21 mouse cellular contexts compared by ENCODE assay signal in the genomic region with DNA sequence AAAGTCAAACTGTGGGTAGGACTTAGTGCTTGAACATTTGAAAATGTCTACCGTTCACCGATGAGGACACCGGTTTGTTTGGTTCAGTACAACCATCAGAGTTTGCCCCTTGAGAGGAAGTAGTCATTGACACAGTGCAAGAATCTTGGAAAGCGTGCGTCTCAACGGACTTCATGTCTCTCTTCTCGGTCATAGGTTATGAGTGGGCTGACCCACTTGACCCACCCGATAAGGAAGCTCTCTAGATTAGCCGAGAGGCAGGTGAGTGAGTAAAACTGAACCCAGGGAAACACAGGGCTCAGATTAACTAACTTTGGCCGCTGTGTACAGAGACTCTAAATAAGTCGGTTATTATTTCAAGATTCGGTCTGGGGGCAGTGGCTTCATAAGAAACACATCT. TPM values are rescaled to one million over a fixed set of nuclear protein-coding genes. Genes with fewer than 3 reads are reported as not detected.
A peak's percentile ranks its signal among the peaks of the same experiment; 100 is the strongest.
DNase-seq lines count a peak whose midpoint lies in the region; ATAC-seq and TF ChIP-seq lines count a peak whose summit lies in the region.
"Had no signal": no experiment of that assay in that cellular context is flagged by ENCODE, and none has a peak within 500 bp of the region (broad histone marks: within the 10 kb centered on the region; RNA-seq: fewer than 3 reads in every experiment).

No protein-coding gene starts in this region.

- H3K27me3 ChIP-seq in forebrain, embryonic 13.5 days: no peaks in the 10 kb centered on the region
- no peaks in the 10 kb centered on the region for H3K27me3 ChIP-seq in forebrain, embryonic 12.5 days
- H3K27me3 ChIP-seq: embryonic facial prominence, embryonic 12.5 days; embryonic facial prominence, embryonic 15.5 days; hindbrain, embryonic 13.5 days; intestine, embryonic 15.5 days had no signal

- H3K4me3 ChIP-seq in forebrain, embryonic 13.5 days: no peak overlapping the region
- no peak overlapping the region for H3K4me3 ChIP-seq in forebrain, embryonic 12.5 days (replicated peaks)
- H3K4me3 ChIP-seq in lung, adult 2 months (replicated peaks; ENCODE audit: extremely low read depth, low read depth, low read length): no peak overlapping the region
- H3K4me3 ChIP-seq: embryonic facial prominence, embryonic 12.5 days; embryonic facial prominence, embryonic 15.5 days; gastrocnemius, adult 2 months; hindbrain, embryonic 13.5 days; intestine, embryonic 15.5 days had no signal

- no peak for TF ChIP-seq POLR2A in lung, adult 2 months (IDR thresholded peaks at IDR 0.05; ENCODE audit: borderline replicate concordance, extremely low read depth, low read depth, low read length)

- no peak overlapping the region; the same call in 1 of the 2 replicates for H3K27ac ChIP-seq in forebrain, embryonic 13.5 days
- no peak overlapping the region for H3K27ac ChIP-seq in forebrain, embryonic 12.5 days
- H3K27ac ChIP-seq: embryonic facial prominence, embryonic 12.5 days; embryonic facial prominence, embryonic 15.5 days; gastrocnemius, adult 2 months; hindbrain, embryonic 13.5 days; intestine, embryonic 15.5 days had no signal

- H3K9ac ChIP-seq in forebrain, embryonic 13.5 days: no peak overlapping the region
- H3K9ac ChIP-seq in forebrain, embryonic 12.5 days: no peak overlapping the region
- H3K9ac ChIP-seq: embryonic facial prominence, embryonic 12.5 days; embryonic facial prominence, embryonic 15.5 days; hindbrain, embryonic 13.5 days; intestine, embryonic 15.5 days had no signal

- H3K4me1 ChIP-seq in forebrain, embryonic 13.5 days: no peaks in the 10 kb centered on the region
- no peaks in the 10 kb centered on the region for H3K4me1 ChIP-seq in forebrain, embryonic 12.5 days
- no peaks in the 10 kb centered on the region for H3K4me1 ChIP-seq in lung, adult 2 months (ENCODE audit: control insufficient read depth, insufficient read depth, low read length)
- H3K4me1 ChIP-seq: embryonic facial prominence, embryonic 12.5 days; embryonic facial prominence, embryonic 15.5 days; hindbrain, embryonic 13.5 days; intestine, embryonic 15.5 days had no signal

- DNase-seq in lung, adult 18-20 months: peak; percentile 4 to 13
- no peak for DNase-seq in lung, adult 2 months
- peak; percentile 30 for DNase-seq in lung, postnatal 36 days
- no peak for DNase-seq in adrenal gland, adult 8-10 months
- DNase-seq: adrenal gland, postnatal 10 days; adrenal gland, postnatal 36 days; cerebellum, adult 18-20 months; cerebellum, adult 9-11 months; cerebellum, postnatal 25 days; gastrocnemius, adult 2 months; gastrocnemius, postnatal 14 days; heart, adult 11 months had no signal

- WGBS in forebrain, embryonic 13.5 days: 94% methylated on average over 12 of the region's 12 CpGs
- WGBS in forebrain, embryonic 12.5 days: 95% methylated on average over 12 of the region's 12 CpGs
- 65% methylated on average over 12 of the region's 12 CpGs for WGBS in lung, adult 2 months

- no peaks in the 10 kb centered on the region for H3K36me3 ChIP-seq in forebrain, embryonic 13.5 days (ENCODE audit: poor library complexity, severe bottlenecking)
- H3K36me3 ChIP-seq in forebrain, embryonic 12.5 days (replicated peaks): no peaks in the 10 kb centered on the region
- H3K36me3 ChIP-seq: embryonic facial prominence, embryonic 12.5 days; embryonic facial prominence, embryonic 15.5 days; hindbrain, embryonic 13.5 days; intestine, embryonic 15.5 days had no signal

- no peaks in the 10 kb centered on the region for H3K9me3 ChIP-seq in forebrain, embryonic 13.5 days (replicated peaks)
- H3K9me3 ChIP-seq in forebrain, embryonic 12.5 days: no peaks in the 10 kb centered on the region
- H3K9me3 ChIP-seq: embryonic facial prominence, embryonic 12.5 days; embryonic facial prominence, embryonic 15.5 days; hindbrain, embryonic 13.5 days; intestine, embryonic 15.5 days had no signal

- TF ChIP-seq CTCF in lung, adult 2 months (IDR thresholded peaks at IDR 0.05; ENCODE audit: insufficient read depth, low read length): no peak

- peak; percentile 24; the same call in 1 of the 2 replicates for ATAC-seq in forebrain, embryonic 13.5 days
- ATAC-seq in forebrain, embryonic 12.5 days (ENCODE audit: low FRiP score): no peak
- ATAC-seq: activated CD4-positive, CD25-positive, alpha-beta regulatory T cell, adult 4 months; hindbrain, embryonic 16.5 days; intestine, embryonic 15.5 days had no signal

- H3K4me2 ChIP-seq in forebrain, embryonic 13.5 days: no peak overlapping the region
- no peak overlapping the region for H3K4me2 ChIP-seq in forebrain, embryonic 12.5 days
- H3K4me2 ChIP-seq: embryonic facial prominence, embryonic 12.5 days; embryonic facial prominence, embryonic 15.5 days; heart, embryonic 11.5 days; hindbrain, embryonic 13.5 days; intestine, embryonic 15.5 days had no signal

RNA-seq across cellular contexts. Expression of gene Rxylt1, which starts 51.9 kb away (rescaled TPM):
- polyA plus RNA-seq in forebrain, embryonic 13.5 days (2015; fragmentation: Nextera tagmentation; extraction: Ambion mirVana): 27.7 and 30.6 TPM in 2 replicates
- polyA plus RNA-seq in forebrain, embryonic 12.5 days (2016; fragmentation: Nextera tagmentation; extraction: Ambion mirVana): 28.1 and 36.7 TPM in 2 replicates
- 3.7 and 4.9 TPM in 2 replicates for polyA plus RNA-seq in lung, adult 2 months (2012; rRNA removed)
- total RNA-seq in adrenal gland, adult 8-10 months (2022): 10 to 100 TPM; 36.7 to 50.4 (median 48.6) TPM

Comparison
In these comparisons a context has a peak if more than half of its experiments do, and no peak if none do; other contexts are left out.
1. DNase-seq: peak in lung, adult 18-20 months (2 of 2) and lung, postnatal 36 days (single experiment); none in lung, adult 2 months (single experiment) and adrenal gland, adult 8-10 months (single experiment).